Mouse (Mus musculus): Measurements from ENCODE around the gene Slc9a7. TPM values are rescaled to one million over a fixed set of nuclear protein-coding genes. Genes with fewer than 3 reads are reported as not detected.

Gene Slc9a7
- total and polyA plus RNA-seq, 3 experiments = 2.1 to 4.8 (median 3.8) TPM

GRCm38 (mm10) chrX:20066636-20067035 lies 225.0 kb downstream of the Slc9a7 start:
- no peak overlapping the region for H3K27ac ChIP-seq
- H3K9ac ChIP-seq (ENCODE audit: low read depth, low read length) = no peak overlapping the region
- peak; percentile 44 to 46 for DNase-seq
- H3K36me3 ChIP-seq (ENCODE audit: control insufficient read depth, insufficient read depth, low read length) = no peaks in the 10 kb centered on the region; the same call in 1 of the 2 replicates
- H3K27me3 ChIP-seq (ENCODE audit: control insufficient read depth, insufficient read depth, low read length) = no peaks in the 10 kb centered on the region
- peaks cover 4% of the 10 kb centered on the region for H3K4me1 ChIP-seq (ENCODE audit: control insufficient read depth, insufficient read depth, low read length)
- no peak overlapping the region for H3K4me3 ChIP-seq
- no peaks in the 10 kb centered on the region for H3K79me2 ChIP-seq (replicated peaks; ENCODE audit: control insufficient read depth, insufficient read depth, low read length)
- TF ChIP-seq EP300 (IDR thresholded peaks at IDR 0.05; ENCODE audit: insufficient read depth, low read depth, low read length) (no peak), CTCF (IDR thresholded peaks at IDR 0.05) (no peak), POLR2A (IDR thresholded peaks at IDR 0.05; ENCODE audit: insufficient read depth, low read depth, low read length) (no peak)
- intact Hi-C loops (cut with DNase I) = loop anchor here (10.0 kb wide), 1 partner anchor 358 kb away; the partner anchor contains the start of gene Jade3

- peaks cover under 1% of the 10 kb centered on the region for H3K4me1 ChIP-seq (ENCODE audit: control insufficient read depth, insufficient read depth, low read length)
- no peaks in the 10 kb centered on the region; the same call in 1 of the 2 replicates for H3K36me3 ChIP-seq (ENCODE audit: control insufficient read depth, insufficient read depth, low read length)
- H3K27ac ChIP-seq = no peak overlapping the region
- H3K27me3 ChIP-seq (ENCODE audit: control insufficient read depth, insufficient read depth, low read length) = no peaks in the 10 kb centered on the region
- 35% methylated on average over 3 of the region's 3 CpGs for WGBS
- no peaks in the 10 kb centered on the region for H3K79me2 ChIP-seq (replicated peaks; ENCODE audit: control insufficient read depth, insufficient read depth, low read length)
- H3K9ac ChIP-seq (ENCODE audit: low read depth, low read length) = no peak overlapping the region; the same call in 1 of the 2 replicates
- intact Hi-C loops (cut with DNase I) = loop anchor here (10.0 kb wide), 1 partner anchor 363 kb away; the partner anchor contains the start of gene Jade3
- no peak for DNase-seq
- TF ChIP-seq POLR2A (IDR thresholded peaks at IDR 0.05; ENCODE audit: insufficient read depth, low read depth, low read length) (no peak), CTCF (IDR thresholded peaks at IDR 0.05) (no peak), EP300 (IDR thresholded peaks at IDR 0.05; ENCODE audit: insufficient read depth, low read depth, low read length) (no peak)
- no peak overlapping the region; the same call in 1 of the 2 replicates for H3K4me3 ChIP-seq
These were observed 229.7 kb downstream of the Slc9a7 start for GRCm38 (mm10) chrX:20061764-20062480.

DNA sequence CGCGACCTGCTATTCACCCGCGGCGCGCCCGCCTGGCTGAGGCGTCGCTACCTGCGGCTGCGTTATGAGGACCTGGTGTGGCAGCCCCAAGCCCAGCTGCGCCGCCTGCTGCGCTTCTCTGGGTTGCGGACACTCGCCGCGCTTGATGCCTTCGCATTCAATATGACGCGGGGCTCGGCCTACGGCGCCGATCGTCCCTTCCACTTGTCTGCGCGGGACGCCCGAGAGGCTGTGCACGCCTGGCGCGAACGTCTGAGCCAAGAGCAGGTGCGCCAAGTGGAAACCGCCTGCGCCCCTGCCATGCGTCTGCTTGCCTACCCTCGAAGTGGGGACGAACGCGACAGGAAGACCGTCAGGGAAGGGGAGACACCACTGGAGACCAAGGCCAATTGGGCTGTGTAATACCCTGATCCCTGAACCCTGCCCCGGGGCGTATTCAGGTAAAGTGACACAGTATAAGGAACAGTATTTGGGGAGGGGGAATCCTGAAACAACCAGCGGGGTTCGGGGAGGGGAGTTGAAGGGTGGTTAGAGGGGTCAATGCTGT lies 230.8 kb downstream of the Slc9a7 start:
- no peaks in the 10 kb centered on the region; the same call in 1 of the 2 replicates for H3K36me3 ChIP-seq (ENCODE audit: control insufficient read depth, insufficient read depth, low read length)
- peak overlapping the region; percentile 72 for H3K9ac ChIP-seq (ENCODE audit: low read depth, low read length)
- no peaks in the 10 kb centered on the region for H3K79me2 ChIP-seq (replicated peaks; ENCODE audit: control insufficient read depth, insufficient read depth, low read length)
- WGBS = 20% methylated on average over 47 of the region's 47 CpGs
- intact Hi-C loops (cut with DNase I) = loop anchor here (10.0 kb wide), 1 partner anchor 364 kb away; the partner anchor contains the start of gene Jade3
- H3K27ac ChIP-seq = peak overlapping the region; percentile 18; the same call in 1 of the 2 replicates
- peak overlapping the region; percentile 60 for H3K4me3 ChIP-seq
- H3K4me1 ChIP-seq (ENCODE audit: control insufficient read depth, insufficient read depth, low read length) = no peaks in the 10 kb centered on the region; the same call in 1 of the 2 replicates
- no peak for TF ChIP-seq EP300 (IDR thresholded peaks at IDR 0.05; ENCODE audit: insufficient read depth, low read depth, low read length)
- DNase-seq = peak; percentile 13 to 38
- no peaks in the 10 kb centered on the region for H3K27me3 ChIP-seq (ENCODE audit: control insufficient read depth, insufficient read depth, low read length)

- TF ChIP-seq CTCF (IDR thresholded peaks at IDR 0.05) = 0 out of 2 replicates have a peak, but pooled peaks have one; percentile 5
- TF ChIP-seq POLR2A (IDR thresholded peaks at IDR 0.05; ENCODE audit: insufficient read depth, low read depth, low read length) = no peak
- H3K79me2 ChIP-seq (replicated peaks; ENCODE audit: control insufficient read depth, insufficient read depth, low read length) = no peaks in the 10 kb centered on the region
- peak overlapping the region; percentile 18; the same call in 1 of the 2 replicates for H3K27ac ChIP-seq
- H3K27me3 ChIP-seq (ENCODE audit: control insufficient read depth, insufficient read depth, low read length) = no peaks in the 10 kb centered on the region
- intact Hi-C loops (cut with DNase I) = loop anchor here (10.0 kb wide), 1 partner anchor 365 kb away; the partner anchor contains the start of gene Jade3
- 28% methylated on average over 65 of the region's 65 CpGs for WGBS
- peak; percentile 21 to 43 for DNase-seq
- H3K4me3 ChIP-seq = peak overlapping the region; percentile 60
- H3K4me1 ChIP-seq (ENCODE audit: control insufficient read depth, insufficient read depth, low read length) = no peaks in the 10 kb centered on the region; the same call in 1 of the 2 replicates
- peak overlapping the region; percentile 72 for H3K9ac ChIP-seq (ENCODE audit: low read depth, low read length)
- no peaks in the 10 kb centered on the region; the same call in 1 of the 2 replicates for H3K36me3 ChIP-seq (ENCODE audit: control insufficient read depth, insufficient read depth, low read length)
These were observed 231.4 kb downstream of the Slc9a7 start for GRCm38 (mm10) chrX:20060096-20060768.

GRCm38 (mm10) chrX:20059381-20059971 lies 232.1 kb downstream of the Slc9a7 start, which contains the start of gene Chst7:
Chst7 (plus strand) TSS chrX:20059560.
- TF ChIP-seq EP300 (IDR thresholded peaks at IDR 0.05; ENCODE audit: insufficient read depth, low read depth, low read length) = 0 out of 2 replicates have a peak, but pooled peaks have one; percentile 29
- TF ChIP-seq CTCF (IDR thresholded peaks at IDR 0.05) = no peak; the same call in 1 of the 2 replicates
- peak; percentile 79 for TF ChIP-seq POLR2A (IDR thresholded peaks at IDR 0.05; ENCODE audit: insufficient read depth, low read depth, low read length)
- peak within 1 kb of the TSS; percentile 60 for H3K4me3 ChIP-seq
- 13% methylated on average over 40 of the region's 40 CpGs for WGBS
- peak within 1 kb of the TSS; percentile 72 for H3K9ac ChIP-seq (ENCODE audit: low read depth, low read length)
- H3K4me1 ChIP-seq (ENCODE audit: control insufficient read depth, insufficient read depth, low read length) = no peaks in the 10 kb centered on the region; the same call in 1 of the 2 replicates
- H3K27me3 ChIP-seq (ENCODE audit: control insufficient read depth, insufficient read depth, low read length) = no peaks in the 10 kb centered on the region
- DNase-seq = peak; percentile 83 to 88
- H3K79me2 ChIP-seq (replicated peaks; ENCODE audit: control insufficient read depth, insufficient read depth, low read length) = no peaks in the 10 kb centered on the region
- intact Hi-C loops (cut with DNase I) = loop anchor here (2.0 kb wide), 1 partner anchor 99 kb away; no protein-coding TSS in a partner anchor
- peak within 1 kb of the TSS; percentile 60 for H3K27ac ChIP-seq
- H3K36me3 ChIP-seq (ENCODE audit: control insufficient read depth, insufficient read depth, low read length) = no peaks in the 10 kb centered on the region; the same call in 1 of the 2 replicates

Other genes starting within 250 kb of the Slc9a7 start
- gene Chst7, start 232.2 kb downstream of the Slc9a7 start, total RNA-seq (2021) = 1 to 10 TPM; 3.0 to 3.1 TPM
- gene Chst7, start 232.2 kb downstream of the Slc9a7 start, polyA plus RNA-seq (2012; rRNA removed) = 3.3 and 3.7 TPM in 2 replicates
- 10 to 100 TPM in 1 of 2 experiments, 1 to 10 TPM in 1; 9.4 to 10.5 TPM for gene Rp2, start 72.7 kb upstream of the Slc9a7 start, total RNA-seq (2021)
- 4.0 and 5.0 TPM in 2 replicates for gene Rp2, start 72.7 kb upstream of the Slc9a7 start, polyA plus RNA-seq (2012; rRNA removed)
- gene Jade3, start 133.9 kb upstream of the Slc9a7 start, total RNA-seq (2021) = 1 to 10 TPM; 1.9 to 2.3 TPM
- 0.27 and 0.70 TPM in 2 replicates for gene Jade3, start 133.9 kb upstream of the Slc9a7 start, polyA plus RNA-seq (2012; rRNA removed)

Measured in heart, adult 2 months (tissue).